Mouse (Mus musculus) embryonic facial prominence, embryonic 11.5 days (tissue): ENCODE measurements around the gene Xirp2. TPM values are rescaled to one million over a fixed set of nuclear protein-coding genes. Genes with fewer than 3 reads are reported as not detected.
"Not testable (repeated sequence)": the region's sequence is repeated elsewhere in the genome, so short reads cannot be mapped to it uniquely, and the experiment has no call there.

ENCODE experiments used
- ATAC-seq: fragments of 200-750 bp; cut with Nextera tagmentation; replicated peaks from 2 replicates; pipeline ENCODE4 v1.8.0; 2017; ENCODE audit warnings: low read depth; ENCODE audit not compliant: insufficient number of reproducible peaks, low FRiP score, low TSS enrichment
- DNase-seq: peaks from one replicate; pipeline ENCODE4 v3.0.0-alpha.2; 2015; ENCODE audit warnings: low spot score
- H3K27ac ChIP-seq: fragments of 300-500 bp; sonication (generic); replicated peaks from 2 replicates; pipeline ENCODE4 v1.5.1; 2014; ENCODE audit warnings: mild to moderate bottlenecking, low read depth, low read length, control low read depth
- H3K27me3 ChIP-seq: fragments of 300-500 bp; sonication (generic); 2 replicates; pipeline ENCODE4 v1.6.1; 2014; ENCODE audit warnings: mild to moderate bottlenecking, low read length, moderate library complexity, mixed read lengths; ENCODE audit not compliant: control insufficient read depth, insufficient read depth
- H3K36me3 ChIP-seq: fragments of 300-500 bp; sonication (generic); replicated peaks from 2 replicates; pipeline ENCODE4 v1.6.1; 2014; ENCODE audit warnings: low read depth, mild to moderate bottlenecking, low read length, moderate library complexity, mixed read lengths; ENCODE audit not compliant: control insufficient read depth, insufficient read depth
- H3K4me1 ChIP-seq: fragments of 300-500 bp; sonication (generic); 2 replicates; pipeline ENCODE4 v1.6.1; 2014; ENCODE audit warnings: low read length, mixed read lengths; ENCODE audit not compliant: control insufficient read depth, insufficient read depth
- H3K4me2 ChIP-seq: fragments of 300-500 bp; sonication (generic); 2 replicates; pipeline ENCODE4 v1.6.1; 2014; ENCODE audit warnings: low read depth, mild to moderate bottlenecking, control low read depth, low read length, moderate library complexity
- H3K4me3 ChIP-seq: fragments of 300-500 bp; sonication (generic); 2 replicates; pipeline ENCODE4 v1.5.1; 2014; ENCODE audit warnings: low read depth, low read length, control low read depth
- H3K9ac ChIP-seq: fragments of 300-500 bp; sonication (generic); replicated peaks from 2 replicates; pipeline ENCODE4 v1.6.1; 2014; ENCODE audit warnings: mild to moderate bottlenecking, control low read depth, low read length
- H3K9me3 ChIP-seq: fragments of 300-500 bp; sonication (generic); replicated peaks from 2 replicates; pipeline ENCODE4 v1.6.1; 2016; ENCODE audit warnings: mild to moderate bottlenecking, low read length, inconsistent platforms, mixed read lengths; ENCODE audit not compliant: control insufficient read depth
- WGBS: fragments of 180-500 bp; shearing (Covaris S2); extraction: QIAGEN DNeasy Blood & Tissue Kit; methylation state at CpG from one replicate; pipeline ENCODE4 v1.1.7; 2014; 5-methylcytosine and 5-hydroxymethylcytosine counted together
- polyA plus RNA-seq: library from polyadenylated mRNA; unstranded; fragments of >200 nt; fragmentation: Nextera tagmentation; extraction: Ambion mirVana; gene quantifications from 2 replicates; pipeline ENCODE4 v1.2.1, GENCODE M21; 2014

Xirp2 gene
- not detected in 2 replicates for polyA plus RNA-seq

GRCm38 (mm10) chr2:67445780-67446179 is at the start of gene Xirp2:
TSS of gene Xirp2 (plus strand) at chr2:67446002.
- WGBS: 75% methylated on average over 3 of the region's 3 CpGs
- no peaks in the 10 kb centered on the region for H3K36me3 ChIP-seq
- H3K4me2 ChIP-seq: no peak within 1 kb of the TSS
- no peaks in the 10 kb centered on the region for H3K4me1 ChIP-seq
- H3K27ac ChIP-seq: no peak within 1 kb of the TSS
- no peaks in the 10 kb centered on the region for H3K27me3 ChIP-seq
- no peaks in the 10 kb centered on the region for H3K9me3 ChIP-seq
- DNase-seq (no peak), ATAC-seq (no peak)
- H3K9ac ChIP-seq: no peak within 1 kb of the TSS
- no peak within 1 kb of the TSS for H3K4me3 ChIP-seq

GRCm38 (mm10) chr2:67413425-67413824 is 32.4 kb upstream of the Xirp2 start, which contains the start of gene Gm21830:
TSS of gene Gm21830 (plus strand) at chr2:67413725.
- no CpG with 5 or more reads among the region's 1 CpGs for WGBS
- not testable (repeated sequence) for H3K27me3 ChIP-seq, H3K4me1 ChIP-seq, H3K9ac ChIP-seq, H3K36me3 ChIP-seq, H3K9me3 ChIP-seq, H3K27ac ChIP-seq, DNase-seq, H3K4me2 ChIP-seq, ATAC-seq, H3K4me3 ChIP-seq

DNA sequence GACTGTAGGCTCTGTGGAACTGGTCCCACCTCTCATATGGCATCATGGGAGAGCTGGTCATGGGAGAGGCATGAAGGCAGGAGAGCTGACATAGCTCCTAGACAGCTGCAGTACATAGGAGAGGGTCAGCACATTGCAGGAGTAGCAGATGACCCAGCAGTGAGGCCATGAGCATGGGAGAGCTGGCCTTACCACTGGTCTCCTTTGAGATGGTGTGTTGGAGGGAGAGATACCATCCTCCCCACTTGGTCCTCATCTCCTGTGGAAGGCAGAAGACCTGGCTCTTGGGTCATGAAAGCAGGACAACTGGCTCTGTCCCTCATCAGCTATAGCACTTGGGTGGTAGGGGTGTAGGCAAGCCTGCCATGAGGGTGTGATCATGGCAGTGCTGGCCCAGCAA is 24.9 kb upstream of the Xirp2 start:
- ATAC-seq (no peak), DNase-seq (no peak)
- Histone ChIP-seq H3K9me3 (no peaks in the 10 kb centered on the region), H3K27me3 (no peaks in the 10 kb centered on the region), H3K4me1 (no peaks in the 10 kb centered on the region), H3K36me3 (no peaks in the 10 kb centered on the region), H3K4me3 (no peak overlapping the region), H3K9ac (no peak overlapping the region), H3K27ac (no peak overlapping the region), H3K4me2 (no peak overlapping the region)

GRCm38 (mm10) chr2:67422799-67423198 is 23.0 kb upstream of the Xirp2 start:
- Histone ChIP-seq H3K27me3 (no peaks in the 10 kb centered on the region), H3K4me1 (no peaks in the 10 kb centered on the region), H3K4me2 (no peak overlapping the region), H3K9me3 (no peaks in the 10 kb centered on the region), H3K9ac (no peak overlapping the region), H3K36me3 (no peaks in the 10 kb centered on the region), H3K27ac (no peak overlapping the region), H3K4me3 (no peak overlapping the region)
- DNase-seq (no peak), ATAC-seq (no peak)
- 86% methylated on average over 1 of the region's 1 CpGs for WGBS

DNA sequence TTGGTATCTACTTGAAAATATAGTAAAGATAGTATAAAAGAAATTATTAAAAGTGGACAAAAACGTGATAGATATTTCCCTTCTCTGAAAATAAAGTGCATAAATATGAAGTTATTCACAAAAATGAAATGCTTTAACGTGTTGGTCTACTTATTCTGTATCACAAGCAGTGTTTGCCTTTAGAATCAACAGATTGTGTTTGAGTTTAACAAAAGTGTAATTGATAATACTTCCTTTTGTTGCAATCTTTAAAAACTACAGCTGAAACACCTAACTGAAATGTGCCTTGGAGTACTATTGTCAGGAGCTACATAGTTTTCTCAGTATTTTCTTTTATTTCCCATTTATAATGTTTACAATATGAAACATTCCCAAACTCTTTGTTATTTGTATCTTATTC is 12.7 kb upstream of the Xirp2 start, which contains the start of gene Gm26727:
Gm26727 (minus strand) TSS at position 101 of the 400 bp plus-strand sequence.
- no peak within 1 kb of the TSS for H3K27ac ChIP-seq
- H3K36me3 ChIP-seq: no peaks in the 10 kb centered on the region
- ATAC-seq: no peak
- 64% methylated on average over 2 of the region's 2 CpGs for WGBS
- no peaks in the 10 kb centered on the region for H3K4me1 ChIP-seq
- DNase-seq: no peak
- H3K9ac ChIP-seq: no peak within 1 kb of the TSS
- H3K4me3 ChIP-seq: no peak within 1 kb of the TSS
- H3K4me2 ChIP-seq: no peak within 1 kb of the TSS
- no peaks in the 10 kb centered on the region for H3K9me3 ChIP-seq
- H3K27me3 ChIP-seq: no peaks in the 10 kb centered on the region

DNA sequence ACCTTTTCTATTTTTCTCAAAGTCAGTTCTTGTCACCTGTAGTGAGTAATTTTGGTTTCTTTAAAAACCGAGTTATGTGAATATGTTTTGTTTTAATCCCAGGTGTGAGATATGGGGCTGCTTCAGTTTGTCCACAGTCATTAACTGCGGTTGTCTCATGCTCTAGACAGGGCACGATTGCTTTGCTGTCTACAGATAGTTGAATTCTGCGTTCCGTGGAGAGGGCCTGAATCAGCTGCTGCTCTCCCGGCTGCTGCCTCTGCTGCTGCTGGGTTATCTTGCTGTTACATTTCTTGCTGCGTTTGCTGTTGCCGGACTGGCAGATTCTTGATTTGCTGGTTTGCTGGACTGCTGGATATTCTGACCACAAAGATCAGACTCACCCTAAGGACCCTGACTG is 7.5 kb upstream of the Xirp2 start:
- no peak for ATAC-seq
- Histone ChIP-seq H3K27me3 (no peaks in the 10 kb centered on the region), H3K4me3 (no peak overlapping the region), H3K9ac (no peak overlapping the region), H3K4me1 (no peaks in the 10 kb centered on the region), H3K27ac (no peak overlapping the region), H3K4me2 (no peak overlapping the region), H3K36me3 (no peaks in the 10 kb centered on the region), H3K9me3 (no peaks in the 10 kb centered on the region)
- no peak for DNase-seq
- WGBS: 89% methylated on average over 8 of the region's 8 CpGs

DNA sequence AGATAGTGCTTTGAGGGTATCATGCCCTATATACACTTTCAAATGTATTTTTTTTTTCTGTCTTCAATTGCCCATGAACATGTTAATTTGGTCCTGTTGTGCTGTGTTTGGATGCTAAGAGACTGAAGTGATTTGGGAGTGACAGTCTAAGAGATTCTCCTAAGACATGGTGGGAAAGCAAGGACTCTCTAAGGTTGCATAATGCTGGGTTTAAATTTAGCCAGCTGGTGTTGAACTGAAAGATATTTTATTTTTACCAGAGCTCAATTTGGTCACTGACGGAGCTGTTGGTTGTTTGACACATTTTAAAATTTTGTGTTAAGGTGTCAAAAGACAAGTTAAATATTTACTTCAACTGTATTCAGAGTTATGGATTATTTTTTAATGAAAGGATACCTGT is 970 bp downstream of the Xirp2 start:
- no peaks in the 10 kb centered on the region for H3K9me3 ChIP-seq
- 92% methylated on average over 1 of the region's 1 CpGs for WGBS
- H3K4me1 ChIP-seq: no peaks in the 10 kb centered on the region
- no peak overlapping the region for H3K4me2 ChIP-seq
- no peaks in the 10 kb centered on the region for H3K36me3 ChIP-seq
- no peak overlapping the region for H3K27ac ChIP-seq
- DNase-seq (no peak), ATAC-seq (no peak)
- no peak overlapping the region for H3K9ac ChIP-seq
- H3K4me3 ChIP-seq: no peak overlapping the region
- no peaks in the 10 kb centered on the region for H3K27me3 ChIP-seq

DNA sequence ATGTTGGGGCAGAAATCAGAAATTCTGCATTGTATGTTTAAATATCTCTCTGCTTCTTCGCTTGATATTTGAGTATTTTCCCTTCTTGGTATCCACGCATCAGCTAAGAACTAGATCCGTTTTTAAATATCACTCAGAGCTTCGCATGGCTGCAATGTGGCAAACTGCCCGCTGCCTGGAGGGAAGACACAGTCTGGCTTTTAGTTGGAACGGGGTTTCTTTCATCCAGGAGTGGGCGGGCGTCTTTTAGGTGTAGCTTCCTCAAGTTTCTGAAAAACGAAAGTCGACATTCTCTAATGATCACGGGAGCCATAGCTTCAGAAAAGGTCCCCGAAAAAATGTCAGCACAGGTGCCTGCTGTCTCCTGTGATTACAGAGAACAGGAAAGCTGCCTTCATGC is 1.4 kb downstream of the Xirp2 start:
- no peaks in the 10 kb centered on the region for H3K4me1 ChIP-seq
- WGBS: 68% methylated on average over 12 of the region's 12 CpGs

More for the DNA sequence above, 1.4 kb downstream of the Xirp2 start:
- no peak overlapping the region for H3K4me2 ChIP-seq
- H3K36me3 ChIP-seq: no peaks in the 10 kb centered on the region
- no peak overlapping the region for H3K4me3 ChIP-seq
- no peak overlapping the region for H3K9ac ChIP-seq
- DNase-seq (no peak), ATAC-seq (no peak)
- H3K27me3 ChIP-seq: no peaks in the 10 kb centered on the region
- H3K9me3 ChIP-seq: no peaks in the 10 kb centered on the region
- H3K27ac ChIP-seq: no peak overlapping the region
